Mouse (Mus musculus): ENCODE data around the gene Dazl.

DNA sequence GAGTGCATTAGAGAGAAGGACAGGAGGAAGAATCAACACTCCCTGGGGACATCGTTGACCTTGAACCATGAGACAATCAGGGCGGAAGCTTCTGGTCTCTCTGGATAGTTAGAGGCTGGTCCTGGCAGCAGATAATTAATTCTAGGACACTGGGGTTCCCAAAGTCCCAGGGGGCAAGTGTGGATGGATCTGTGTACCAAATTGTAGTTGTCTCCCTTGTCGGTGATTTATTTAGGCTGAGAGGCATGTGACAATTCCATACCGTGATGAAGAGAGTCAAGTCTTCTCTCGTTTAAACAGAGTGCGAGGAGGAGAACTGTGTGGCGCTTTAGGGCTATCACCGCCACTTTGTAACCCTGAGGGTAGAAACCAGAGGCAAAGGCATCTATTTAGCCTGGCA is 62.2 kb downstream of the Dazl start:
- no peak for TF ChIP-seq POLR2A (IDR thresholded peaks at IDR 0.05; ENCODE audit: low read depth, low read length)
- no peak for TF ChIP-seq CTCF (IDR thresholded peaks at IDR 0.05; ENCODE audit: extremely low read depth, insufficient read length, insufficient replicate concordance, low read depth, low read length)

Data from small intestine, adult 2 months (tissue).